Mouse (Mus musculus) heart, embryonic 12.5 days (tissue): ENCODE data around the gene Larp6. TPM values are rescaled to one million over a fixed set of nuclear protein-coding genes. Genes with fewer than 3 reads are reported as not detected.

Experiments used
- ATAC-seq: fragments of 200-750 bp; cut with Nextera tagmentation; 2 replicates; pipeline ENCODE4 v1.8.0; 2017; ENCODE audit warnings: moderate TSS enrichment, moderate library complexity; ENCODE audit not compliant: insufficient number of reproducible peaks, low FRiP score
- H3K27ac ChIP-seq: fragments of 300-500 bp; sonication (generic); 2 replicates; pipeline ENCODE4 v1.5.1; 2016; ENCODE audit warnings: mild to moderate bottlenecking, moderate library complexity; ENCODE audit not compliant: poor library complexity, severe bottlenecking
- H3K27me3 ChIP-seq: fragments of 300-500 bp; sonication (generic); replicated peaks from 2 replicates; pipeline ENCODE4 v1.6.1; 2016; ENCODE audit warnings: mild to moderate bottlenecking, moderate library complexity
- H3K36me3 ChIP-seq: fragments of 300-500 bp; sonication (generic); 2 replicates; pipeline ENCODE4 v1.6.1; 2016; ENCODE audit warnings: mild to moderate bottlenecking, moderate library complexity
- H3K4me1 ChIP-seq: fragments of 300-500 bp; sonication (generic); replicated peaks from 2 replicates; pipeline ENCODE4 v1.6.1; 2016; ENCODE audit warnings: mild to moderate bottlenecking
- H3K4me2 ChIP-seq: fragments of 300-500 bp; sonication (generic); 2 replicates; pipeline ENCODE4 v1.6.1; 2016; ENCODE audit warnings: mild to moderate bottlenecking, moderate library complexity
- H3K4me3 ChIP-seq: fragments of 300-500 bp; sonication (generic); 2 replicates; pipeline ENCODE4 v1.5.1; 2016; ENCODE audit warnings: mild to moderate bottlenecking
- H3K9ac ChIP-seq: fragments of 300-500 bp; sonication (generic); 2 replicates; pipeline ENCODE4 v1.6.1; 2016; ENCODE audit warnings: mild to moderate bottlenecking, moderate library complexity
- H3K9me3 ChIP-seq: fragments of 300-500 bp; sonication (generic); replicated peaks from 2 replicates; pipeline ENCODE4 v1.6.1; 2016; ENCODE audit warnings: mild to moderate bottlenecking, moderate library complexity
- WGBS: fragments of 180-500 bp; shearing (Covaris S2); methylation state at CpG from one replicate; pipeline ENCODE4 v1.1.7; 2016; 5-methylcytosine and 5-hydroxymethylcytosine counted together
- polyA plus RNA-seq: library from polyadenylated mRNA; unstranded; fragments of >200 nt; fragmentation: Nextera tagmentation; extraction: Ambion mirVana; gene quantifications from 2 replicates; pipeline ENCODE4 v1.2.1, GENCODE M21; 2016

The Larp6 gene
- polyA plus RNA-seq, 1 experiment from 2014 or later: 0.87 TPM

DNA sequence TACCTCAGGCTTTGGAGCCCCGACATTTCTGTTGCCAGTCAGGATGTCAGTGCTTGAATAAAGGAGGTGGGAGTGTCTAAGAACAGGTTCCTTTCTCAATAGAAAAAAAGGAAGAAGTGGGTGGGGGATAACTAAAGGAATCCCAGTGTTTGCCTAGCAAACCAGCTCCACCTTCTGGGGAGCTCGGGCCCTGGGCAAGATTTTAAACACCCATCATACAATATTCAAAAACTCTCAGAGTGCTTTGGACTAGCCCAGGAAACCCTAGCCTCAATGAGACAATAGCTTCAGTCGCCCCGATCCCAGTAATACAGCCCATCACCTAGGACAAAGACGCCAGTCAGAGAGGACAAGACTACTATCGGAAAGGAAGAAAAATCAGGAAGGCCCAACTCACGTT, 25.4 kb upstream of the Larp6 start:
- ATAC-seq: peak; percentile 58

DNA sequence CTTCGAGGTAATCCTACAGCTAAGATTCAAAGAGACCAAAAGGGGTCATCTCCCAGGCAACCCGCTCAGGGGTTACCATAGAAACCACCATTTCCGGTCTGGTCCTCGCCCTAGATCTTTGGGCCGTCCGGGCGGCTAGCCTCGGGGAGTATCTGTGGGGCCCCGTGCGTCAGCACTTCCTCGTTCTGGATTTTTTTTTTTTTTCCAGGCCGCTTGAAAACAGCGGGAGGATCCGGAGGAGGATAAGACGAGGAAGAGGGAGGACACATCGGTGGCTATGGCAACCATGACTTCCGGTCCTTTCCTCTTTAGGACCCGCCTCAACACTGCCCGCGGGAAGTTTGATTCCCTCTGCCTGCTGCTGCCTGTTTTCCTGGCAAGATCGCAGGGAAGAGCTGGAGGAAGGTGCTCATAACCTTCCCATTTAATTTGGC, 24.9 kb upstream of the Larp6 start, which contains the start of gene Lrrc49:
Gene Lrrc49 (minus strand): TSS at position 268 of the 434 bp plus-strand sequence.
- Histone ChIP-seq H3K9ac (peak within 1 kb of the TSS; percentile 67), H3K4me3 (peak within 1 kb of the TSS; percentile 71), H3K9me3 (no peaks in the 10 kb centered on the region), H3K27me3 (no peaks in the 10 kb centered on the region), H3K27ac (peak within 1 kb of the TSS; percentile 73), H3K4me1 (peaks cover 6% of the 10 kb centered on the region; the same call in 1 of the 2 replicates), H3K36me3 (peaks cover 7% of the 10 kb centered on the region; the same call in 1 of the 2 replicates), H3K4me2 (peak within 1 kb of the TSS; percentile 79)
- WGBS: 0% methylated on average over 21 of the region's 21 CpGs
- ATAC-seq: peak; percentile 91

More for the DNA sequence above, 25.4 kb upstream of the Larp6 start:
- Histone ChIP-seq H3K9ac (peak overlapping the region; percentile 67), H3K27me3 (no peaks in the 10 kb centered on the region), H3K27ac (peak overlapping the region; percentile 73), H3K4me3 (peak overlapping the region; percentile 71), H3K4me1 (peaks cover 6% of the 10 kb centered on the region; the same call in 1 of the 2 replicates), H3K4me2 (peak overlapping the region; percentile 79), H3K36me3 (peaks cover 10% of the 10 kb centered on the region; the same call in 1 of the 2 replicates), H3K9me3 (no peaks in the 10 kb centered on the region)
- WGBS: 3% methylated on average over 7 of the region's 7 CpGs

DNA sequence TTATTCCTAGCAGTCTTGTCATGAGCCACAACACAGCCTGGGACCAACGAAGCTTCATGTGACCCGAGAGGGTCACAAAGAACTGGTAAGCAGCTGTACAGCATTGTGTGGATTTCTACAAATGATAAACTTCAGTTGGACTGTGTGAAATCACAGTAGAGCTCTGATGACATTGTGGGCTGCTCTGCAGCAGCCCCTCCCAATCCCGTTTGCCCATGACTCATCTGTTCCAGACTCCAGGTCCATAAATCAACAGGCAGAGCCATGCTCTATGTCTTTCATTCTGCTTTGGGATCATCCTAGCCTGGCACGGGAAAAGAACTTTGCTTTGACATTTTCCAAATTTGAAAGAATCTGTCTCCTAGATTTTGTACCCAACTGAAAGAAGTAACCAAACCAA, 20.2 kb upstream of the Larp6 start:
- H3K27ac ChIP-seq: no peak overlapping the region
- H3K4me2 ChIP-seq: no peak overlapping the region
- no peak overlapping the region for H3K4me3 ChIP-seq
- ATAC-seq: no peak
- 47% methylated on average over 4 of the region's 4 CpGs for WGBS
- H3K9ac ChIP-seq: no peak overlapping the region
- H3K27me3 ChIP-seq: 0 out of 2 replicates have a peak, but pooled peaks cover 3% of the 10 kb centered on the region
- peaks cover 4% of the 10 kb centered on the region; the same call in 1 of the 2 replicates for H3K4me1 ChIP-seq
- peaks cover 5% of the 10 kb centered on the region; the same call in 1 of the 2 replicates for H3K9me3 ChIP-seq
- no peaks in the 10 kb centered on the region for H3K36me3 ChIP-seq

DNA sequence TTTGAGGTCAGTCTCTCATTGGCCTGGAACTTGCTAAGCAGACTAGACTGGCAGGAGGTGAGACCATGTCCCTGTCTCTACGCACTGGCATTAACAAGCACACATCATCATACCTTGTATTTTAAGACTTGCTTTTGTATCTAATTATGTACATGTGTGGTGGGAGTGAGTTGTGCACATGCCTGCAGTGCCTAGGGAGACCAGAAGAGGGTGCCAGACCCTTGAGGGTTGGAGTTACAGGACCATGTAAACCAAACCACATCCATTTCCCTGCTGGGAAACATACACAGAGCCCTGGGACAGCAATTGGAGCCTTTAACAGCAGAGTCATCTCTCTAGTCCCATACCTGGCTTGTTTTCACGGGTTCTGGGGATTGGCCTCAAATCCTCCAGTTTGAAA, 18.8 kb upstream of the Larp6 start:
- Histone ChIP-seq H3K4me3 (no peak overlapping the region), H3K9ac (no peak overlapping the region), H3K9me3 (peaks cover 5% of the 10 kb centered on the region; the same call in 1 of the 2 replicates), H3K4me2 (no peak overlapping the region), H3K4me1 (no peaks in the 10 kb centered on the region), H3K27me3 (0 out of 2 replicates have a peak, but pooled peaks cover 3% of the 10 kb centered on the region), H3K27ac (no peak overlapping the region), H3K36me3 (no peaks in the 10 kb centered on the region)
- ATAC-seq: no peak
- 55% methylated on average over 2 of the region's 2 CpGs for WGBS

DNA sequence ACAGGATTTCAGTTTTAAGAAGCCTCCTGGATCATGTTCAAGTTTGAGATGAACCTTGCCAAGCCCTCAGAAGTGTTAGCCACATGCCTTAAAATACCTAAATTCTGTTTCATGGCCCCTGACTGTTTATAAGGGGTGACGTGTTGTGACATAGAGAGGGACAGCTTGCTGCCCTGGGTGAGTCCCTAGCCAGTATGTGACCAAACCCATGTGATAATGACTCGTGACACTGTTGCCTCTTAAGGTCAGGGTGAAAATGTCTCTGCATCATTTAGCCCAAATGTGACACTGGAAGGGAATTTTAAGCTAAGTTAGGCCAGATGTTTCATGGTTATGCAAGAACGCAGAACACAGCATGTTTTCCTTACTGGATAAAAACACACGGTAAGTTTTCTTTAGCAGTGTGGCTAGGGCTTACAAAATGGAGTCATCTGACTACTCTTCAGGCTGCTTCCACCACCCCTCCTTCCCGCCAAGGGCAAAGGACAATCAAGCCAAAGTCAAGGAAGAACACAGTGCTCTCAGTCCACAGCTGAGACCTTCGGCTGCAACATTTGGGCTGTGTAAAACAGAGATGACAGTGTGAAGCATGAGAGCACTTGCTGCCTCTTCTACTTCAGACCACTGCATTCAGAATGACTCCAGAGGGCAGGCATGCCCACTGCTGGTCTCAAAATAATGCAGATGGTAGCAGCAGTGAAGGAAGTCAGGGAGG, 16.4 kb upstream of the Larp6 start:
- Histone ChIP-seq H3K4me1 (no peaks in the 10 kb centered on the region), H3K4me2 (no peak overlapping the region), H3K4me3 (no peak overlapping the region), H3K9ac (no peak overlapping the region), H3K36me3 (no peaks in the 10 kb centered on the region), H3K27me3 (0 out of 2 replicates have a peak, but pooled peaks cover 3% of the 10 kb centered on the region), H3K9me3 (peaks cover 5% of the 10 kb centered on the region; the same call in 1 of the 2 replicates), H3K27ac (no peak overlapping the region)
- no peak for ATAC-seq
- WGBS: 64% methylated on average over 6 of the region's 6 CpGs

DNA sequence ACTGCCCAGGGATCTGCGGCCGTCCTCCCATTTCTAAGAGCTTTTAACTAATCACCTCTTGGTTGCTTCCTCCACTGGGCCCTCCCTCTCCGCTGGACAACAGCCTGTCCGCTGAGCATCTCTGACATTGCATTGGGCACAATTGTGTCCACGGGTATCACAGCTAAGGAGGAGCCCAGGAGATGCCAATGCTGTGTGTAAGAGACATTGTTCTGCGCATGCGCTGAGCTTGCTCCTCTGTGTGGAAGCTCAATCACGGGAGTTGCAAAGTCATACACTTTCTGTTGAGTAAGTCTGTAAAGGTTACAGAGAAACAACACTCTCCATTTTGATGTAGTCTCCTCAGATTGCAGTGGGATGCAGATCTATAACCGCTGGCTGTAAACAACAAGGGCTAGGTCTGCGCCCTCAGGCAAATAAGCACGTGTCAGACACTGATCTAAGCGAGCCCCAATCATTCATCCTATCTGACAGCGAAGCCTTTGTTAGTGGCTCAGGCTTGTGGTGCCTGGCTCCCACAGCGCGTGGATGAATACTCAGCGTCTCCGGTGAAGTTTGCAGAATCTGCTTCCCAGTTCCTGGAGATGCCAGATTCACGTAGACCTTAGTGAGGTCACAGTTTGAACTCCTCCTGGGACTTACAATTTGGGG, 13.1 kb upstream of the Larp6 start:
- no peaks in the 10 kb centered on the region for H3K36me3 ChIP-seq

DNA sequence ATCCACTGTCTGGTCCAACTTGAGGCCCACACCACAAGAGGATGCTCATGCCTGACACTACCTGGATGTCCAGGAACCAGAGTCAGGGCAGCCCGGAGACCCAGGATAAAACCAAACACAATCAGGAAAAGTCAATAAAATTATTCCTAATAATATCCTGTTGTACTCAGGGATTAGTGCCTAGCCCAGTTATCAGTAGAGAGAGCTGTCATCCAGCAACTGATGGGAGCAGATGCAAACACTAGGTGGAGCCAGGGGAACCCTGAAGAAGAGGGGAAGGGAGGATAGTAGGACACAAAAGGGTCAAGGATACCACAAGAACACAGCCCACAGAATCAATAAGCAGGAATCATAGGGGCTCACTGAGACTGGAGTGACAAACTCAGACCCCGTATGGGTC, 5.2 kb upstream of the Larp6 start:
- no peak for ATAC-seq
- Histone ChIP-seq H3K4me1 (no peaks in the 10 kb centered on the region), H3K27me3 (no peaks in the 10 kb centered on the region; the same call in 1 of the 2 replicates), H3K9ac (no peak overlapping the region), H3K4me3 (no peak overlapping the region), H3K9me3 (no peaks in the 10 kb centered on the region), H3K36me3 (no peaks in the 10 kb centered on the region), H3K4me2 (no peak overlapping the region), H3K27ac (no peak overlapping the region)
- 87% methylated on average over 2 of the region's 2 CpGs for WGBS

More for the DNA sequence above, 13.1 kb upstream of the Larp6 start:
- H3K4me1 ChIP-seq: no peaks in the 10 kb centered on the region
- H3K27me3 ChIP-seq: 0 out of 2 replicates have a peak, but pooled peaks cover 3% of the 10 kb centered on the region
- H3K27ac ChIP-seq: no peak overlapping the region
- no peaks in the 10 kb centered on the region for H3K9me3 ChIP-seq
- no peak overlapping the region for H3K4me2 ChIP-seq
- H3K9ac ChIP-seq: no peak overlapping the region
- WGBS: 69% methylated on average over 18 of the region's 18 CpGs
- ATAC-seq: no peak
- no peak overlapping the region for H3K4me3 ChIP-seq

DNA sequence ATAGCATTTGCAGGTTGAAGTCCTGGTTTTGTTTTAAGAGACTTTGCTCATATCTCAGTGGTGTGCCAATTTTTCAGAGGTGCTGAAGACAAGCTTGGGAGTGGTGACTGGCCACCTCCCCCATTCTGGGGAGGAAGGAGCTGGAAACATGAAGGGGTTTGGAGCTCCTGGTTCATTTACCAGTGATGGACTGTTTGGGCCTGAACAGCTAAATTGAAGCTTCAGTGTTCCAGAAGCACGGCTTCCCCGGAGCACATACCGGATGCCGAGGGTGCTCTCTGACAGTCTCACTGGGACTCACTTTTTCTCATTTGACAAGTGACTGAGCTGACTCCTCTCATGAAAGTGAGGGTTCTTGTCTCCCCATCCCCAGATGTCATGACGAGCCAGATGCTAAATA, 4.2 kb upstream of the Larp6 start:
- ATAC-seq: no peak
- Histone ChIP-seq H3K27me3 (peaks cover 4% of the 10 kb centered on the region; the same call in 1 of the 2 replicates), H3K4me1 (0 out of 2 replicates have a peak, but pooled peaks cover 6% of the 10 kb centered on the region), H3K4me2 (no peak overlapping the region), H3K27ac (no peak overlapping the region), H3K4me3 (no peak overlapping the region), H3K9me3 (no peaks in the 10 kb centered on the region), H3K36me3 (no peaks in the 10 kb centered on the region), H3K9ac (no peak overlapping the region)
- WGBS: 76% methylated on average over 5 of the region's 5 CpGs

DNA sequence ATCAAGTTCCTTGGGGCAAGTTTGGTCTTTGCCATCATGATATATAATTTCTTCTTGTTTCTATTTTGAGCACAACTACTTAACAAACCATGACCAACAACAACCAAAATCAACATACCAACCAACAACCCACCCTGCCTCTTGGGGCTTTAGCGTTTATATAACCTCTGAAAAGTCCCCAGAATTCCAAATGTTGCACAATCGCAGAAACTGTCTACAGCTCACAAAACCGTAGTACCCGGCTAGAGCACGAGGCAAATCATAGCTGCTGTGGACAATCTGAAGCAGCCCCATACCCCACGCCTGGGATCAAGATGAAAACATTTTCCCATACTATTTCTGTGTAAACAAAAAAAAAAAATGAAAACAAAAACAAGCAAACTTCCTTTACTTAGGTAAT, 3.1 kb upstream of the Larp6 start:
- ATAC-seq: no peak
- Histone ChIP-seq H3K4me2 (no peak overlapping the region), H3K27me3 (peaks cover 14% of the 10 kb centered on the region), H3K9me3 (no peaks in the 10 kb centered on the region), H3K36me3 (no peaks in the 10 kb centered on the region), H3K9ac (no peak overlapping the region), H3K4me1 (0 out of 2 replicates have a peak, but pooled peaks cover 11% of the 10 kb centered on the region), H3K27ac (no peak overlapping the region), H3K4me3 (no peak overlapping the region)
- WGBS: 76% methylated on average over 6 of the region's 6 CpGs

DNA sequence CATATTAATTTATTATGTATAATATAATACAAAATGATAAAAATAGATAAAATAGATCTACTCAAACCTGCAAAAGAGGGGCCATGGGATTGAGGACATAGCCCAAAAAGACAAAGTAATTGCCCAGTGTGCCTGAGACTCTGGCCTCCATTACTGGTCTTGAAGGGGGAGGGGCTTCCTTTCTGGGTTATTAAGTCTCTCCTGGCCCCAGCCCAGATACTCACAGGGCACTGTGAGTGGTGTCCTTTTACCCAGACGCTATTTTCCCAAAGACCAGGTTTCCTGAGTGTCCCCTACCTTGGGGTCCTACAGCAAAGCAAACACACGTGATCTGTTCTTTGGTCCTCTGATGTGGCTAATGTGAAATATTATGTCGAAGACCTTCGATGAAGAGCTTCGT, 778 bp upstream of the Larp6 start:
- Histone ChIP-seq H3K4me3 (no peak overlapping the region), H3K27ac (no peak overlapping the region), H3K4me2 (no peak overlapping the region), H3K4me1 (0 out of 2 replicates have a peak, but pooled peaks cover 11% of the 10 kb centered on the region), H3K36me3 (no peaks in the 10 kb centered on the region), H3K27me3 (peaks cover 17% of the 10 kb centered on the region), H3K9ac (no peak overlapping the region), H3K9me3 (no peaks in the 10 kb centered on the region)
- 77% methylated on average over 5 of the region's 5 CpGs for WGBS
- ATAC-seq: no peak

DNA sequence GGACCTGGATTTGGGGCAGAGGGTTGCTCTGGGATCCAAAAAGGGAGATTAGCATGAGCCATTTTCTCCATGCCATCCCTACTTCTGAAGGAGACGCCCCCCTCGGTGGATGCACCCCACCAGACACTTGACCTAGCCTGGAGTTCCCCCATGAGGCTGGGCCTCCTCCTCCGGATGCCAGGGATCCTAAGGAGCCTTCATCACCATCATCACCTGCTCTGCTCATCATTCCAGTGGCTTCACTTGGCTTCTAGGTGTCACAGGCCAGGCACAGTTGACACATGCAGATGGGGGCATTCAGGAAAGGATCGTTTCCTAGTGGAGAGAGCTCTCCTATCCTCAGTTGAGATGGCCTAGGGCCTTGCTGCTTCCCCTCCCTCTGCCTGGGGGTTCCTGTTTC, 827 bp downstream of the Larp6 start:
- Histone ChIP-seq H3K9me3 (no peaks in the 10 kb centered on the region), H3K4me1 (0 out of 2 replicates have a peak, but pooled peaks cover 11% of the 10 kb centered on the region), H3K9ac (peak overlapping the region; percentile 74), H3K27ac (no peak overlapping the region), H3K4me2 (peak overlapping the region; percentile 97), H3K27me3 (peaks cover 17% of the 10 kb centered on the region), H3K4me3 (peak overlapping the region; percentile 62), H3K36me3 (no peaks in the 10 kb centered on the region)
- no peak for ATAC-seq
- 29% methylated on average over 4 of the region's 4 CpGs for WGBS
